Mouse (Mus musculus): ENCODE results near the gene 1300017J02Rik.
"Not testable (repeated sequence)": the region's sequence is repeated elsewhere in the genome, so short reads cannot be mapped to it uniquely, and the experiment has no call there.

1300017J02Rik gene

GRCm38 (mm10) chr9:103304927-103305326 lies at the start of gene 1300017J02Rik, which contains the start of gene Topbp1:
Gene 1300017J02Rik (minus strand): TSS chr9:103305082.
Gene Topbp1 (plus strand): TSS chr9:103305215.
- peak; percentile 95 to 96 for DNase-seq (ENCODE audit: low spot score in 2 of 2)

- not testable (repeated sequence) for DNase-seq (ENCODE audit: low spot score in 2 of 2)
Observed at GRCm38 (mm10) chr9:103353500-103354260, 48.8 kb upstream of the 1300017J02Rik start.

GRCm38 (mm10) chr9:103348791-103349190 lies 43.9 kb upstream of the 1300017J02Rik start:
- no peak for DNase-seq (ENCODE audit: low spot score in 2 of 2)

- DNase-seq (ENCODE audit: low spot score in 2 of 2): no peak
Observed at GRCm38 (mm10) chr9:103347996-103348490, 43.2 kb upstream of the 1300017J02Rik start.

GRCm38 (mm10) chr9:103347045-103347444 lies 42.2 kb upstream of the 1300017J02Rik start:
- no peak for DNase-seq (ENCODE audit: low spot score in 2 of 2)

- peak in 1 of 2 experiments; percentile 34 for DNase-seq (ENCODE audit: low spot score in 2 of 2)
Observed at GRCm38 (mm10) chr9:103336912-103337311, 32.0 kb upstream of the 1300017J02Rik start.

- no peak for DNase-seq (ENCODE audit: low spot score in 2 of 2)
Observed at GRCm38 (mm10) chr9:103332663-103333062, 27.8 kb upstream of the 1300017J02Rik start.

GRCm38 (mm10) chr9:103326449-103326848 lies 21.6 kb upstream of the 1300017J02Rik start:
- DNase-seq (ENCODE audit: low spot score in 2 of 2): no peak

GRCm38 (mm10) chr9:103324678-103325077 lies 19.8 kb upstream of the 1300017J02Rik start:
- no peak for DNase-seq (ENCODE audit: low spot score in 2 of 2)

GRCm38 (mm10) chr9:103309832-103310231 lies 5.0 kb upstream of the 1300017J02Rik start:
- peak in 1 of 2 experiments; percentile 44 for DNase-seq (ENCODE audit: low spot score in 2 of 2)

GRCm38 (mm10) chr9:103305332-103306041 lies 605 bp upstream of the 1300017J02Rik start:
- peak; percentile 39 to 41 for DNase-seq (ENCODE audit: low spot score in 2 of 2)

- peak; percentile 58 to 72 for DNase-seq (ENCODE audit: low spot score in 2 of 2)
Observed at GRCm38 (mm10) chr9:103302666-103303065, 2.2 kb downstream of the 1300017J02Rik start.

- no peak for DNase-seq (ENCODE audit: low spot score in 2 of 2)
Observed at GRCm38 (mm10) chr9:103302239-103302638, 2.6 kb downstream of the 1300017J02Rik start.

- no peak for DNase-seq (ENCODE audit: low spot score in 2 of 2)
Observed at GRCm38 (mm10) chr9:103301086-103301485, 3.8 kb downstream of the 1300017J02Rik start.

- no peak for DNase-seq (ENCODE audit: low spot score in 2 of 2)
Observed at GRCm38 (mm10) chr9:103294507-103294906, 10.4 kb downstream of the 1300017J02Rik start.

- no peak for DNase-seq (ENCODE audit: low spot score in 2 of 2)
Observed at GRCm38 (mm10) chr9:103288489-103289180, 16.2 kb downstream of the 1300017J02Rik start.

GRCm38 (mm10) chr9:103287840-103288488 lies 16.9 kb downstream of the 1300017J02Rik start:
- DNase-seq (ENCODE audit: low spot score in 2 of 2): no peak

- no peak for DNase-seq (ENCODE audit: low spot score in 2 of 2)
Observed at GRCm38 (mm10) chr9:103286901-103287422, 17.9 kb downstream of the 1300017J02Rik start.

- no peak for DNase-seq (ENCODE audit: low spot score in 2 of 2)
Observed at GRCm38 (mm10) chr9:103286396-103286795, 18.5 kb downstream of the 1300017J02Rik start.

GRCm38 (mm10) chr9:103276876-103277275 lies 28.0 kb downstream of the 1300017J02Rik start:
- DNase-seq (ENCODE audit: low spot score in 2 of 2): no peak

- DNase-seq (ENCODE audit: low spot score in 2 of 2): no peak
Observed at GRCm38 (mm10) chr9:103275676-103276075, 29.2 kb downstream of the 1300017J02Rik start.
